Mouse (Mus musculus): ENCODE measurements around the gene Bbox1.

The Bbox1 gene

GRCm38 (mm10) chr2:110314509-110315155, at the start of gene Bbox1:
TSS of gene Bbox1 (minus strand) at chr2:110314560.
- WGBS = 55% methylated on average over 6 of the region's 6 CpGs

DNA sequence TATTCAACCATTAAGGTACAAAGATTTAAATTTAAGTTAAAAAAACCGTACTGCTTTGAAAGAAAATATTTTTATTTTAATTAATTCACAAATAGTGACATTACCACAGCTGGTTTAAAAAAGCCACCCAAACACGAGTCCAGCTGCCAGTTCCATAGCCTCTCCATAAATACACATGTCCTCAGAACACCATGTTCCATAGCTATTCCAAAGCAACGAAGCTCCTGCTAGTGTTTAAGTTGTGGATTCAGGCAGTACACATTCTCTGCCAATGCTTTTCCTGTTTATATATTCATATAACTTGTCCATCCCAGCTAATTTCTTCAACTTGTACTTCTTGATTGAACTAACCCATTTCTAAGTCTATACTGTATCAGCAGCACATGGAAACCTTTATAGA, 49.5 kb upstream of the Bbox1 start:
- WGBS = 54% methylated on average over 3 of the region's 3 CpGs

DNA sequence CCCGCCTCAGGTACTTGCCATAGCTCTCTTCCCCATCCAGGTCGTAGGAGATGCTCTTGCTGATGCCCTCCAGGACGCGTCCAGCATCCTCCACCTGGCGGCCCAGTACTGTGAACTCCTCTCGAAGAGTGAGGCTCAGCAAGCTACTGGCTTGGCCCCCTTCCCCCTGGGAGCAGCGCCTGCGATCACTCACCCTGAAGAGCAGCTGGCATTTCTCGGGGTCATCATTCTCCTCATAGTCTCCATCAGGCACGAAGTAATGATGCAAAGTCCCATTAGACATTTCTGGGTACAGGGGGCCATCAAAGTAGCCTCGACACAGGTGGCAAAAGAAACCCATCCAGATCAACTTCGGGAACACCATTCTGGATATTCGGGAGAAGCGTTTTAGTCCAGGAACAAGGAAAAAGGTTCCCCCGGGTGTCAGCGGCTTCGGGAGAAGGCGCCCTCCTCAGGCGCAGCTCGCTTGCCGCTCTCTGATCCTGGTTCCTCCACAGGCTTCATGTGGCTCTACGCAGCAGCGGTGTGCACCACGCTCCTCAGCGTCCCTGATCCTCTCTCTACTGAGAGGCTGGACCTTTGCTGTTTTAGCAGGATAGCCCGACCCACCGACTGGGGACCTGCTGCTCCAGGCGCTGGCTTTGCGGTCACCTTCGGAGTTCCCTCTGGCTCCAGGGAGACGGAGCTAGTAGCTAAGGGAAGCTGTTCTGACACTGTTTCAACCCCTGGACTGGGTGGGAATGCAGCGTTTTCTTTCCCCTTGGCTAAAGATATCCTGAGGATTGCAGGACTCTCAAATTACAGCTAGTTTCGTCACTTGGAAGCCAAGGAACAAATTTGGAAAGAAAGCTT, 48.3 kb upstream of the Bbox1 start, which contains the start of gene Fibin:
Fibin (minus strand) TSS at position 752 of the 852 bp plus-strand sequence.
- 3% methylated on average over 33 of the region's 33 CpGs for WGBS

GRCm38 (mm10) chr2:110353302-110353970, 39.1 kb upstream of the Bbox1 start:
- 78% methylated on average over 5 of the region's 5 CpGs for WGBS

- 51% methylated on average over 5 of the region's 5 CpGs for WGBS
Observed at GRCm38 (mm10) chr2:110351843-110352251, 37.5 kb upstream of the Bbox1 start.

GRCm38 (mm10) chr2:110351406-110351805, 37.0 kb upstream of the Bbox1 start:
- WGBS = 61% methylated on average over 1 of the region's 1 CpGs

DNA sequence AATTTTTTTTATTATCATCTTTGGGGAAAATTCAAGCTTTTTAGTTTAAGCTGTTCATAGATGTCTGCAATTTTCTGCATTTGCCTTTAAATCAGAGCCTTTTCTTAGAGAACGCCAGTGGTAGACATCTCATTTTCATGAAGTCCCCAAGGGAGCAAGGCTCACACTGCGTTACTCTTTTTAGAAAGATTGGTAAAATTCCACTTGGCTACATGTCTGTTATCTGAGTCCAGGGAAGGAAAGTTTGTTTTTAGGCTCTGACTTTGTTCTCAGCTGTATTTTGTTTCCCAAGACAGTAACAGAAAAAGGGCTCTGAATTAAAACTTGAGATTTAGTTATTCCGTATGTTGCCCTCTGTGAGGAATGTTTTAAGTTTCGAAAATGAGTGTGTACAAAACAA, 5.6 kb upstream of the Bbox1 start:
- WGBS = 46% methylated on average over 4 of the region's 4 CpGs

DNA sequence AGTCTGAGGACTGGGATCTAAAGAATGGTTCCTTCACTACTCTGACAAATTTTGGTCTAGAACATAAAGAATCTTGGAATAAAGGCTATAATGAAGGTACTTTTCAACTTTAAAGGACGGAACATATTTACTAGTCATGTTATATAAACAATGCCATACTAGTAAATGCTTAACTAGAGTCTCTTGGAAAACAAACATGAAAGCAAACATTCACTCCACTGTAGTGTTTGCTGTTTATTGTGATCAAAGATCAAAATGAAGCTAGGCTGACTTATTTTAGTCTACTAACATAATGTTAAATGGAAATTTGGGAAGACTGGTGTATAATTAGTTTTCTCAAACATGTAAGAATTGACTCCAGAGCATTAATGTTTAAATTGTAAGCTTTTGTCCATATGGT, 4.9 kb upstream of the Bbox1 start:
- WGBS = 96% methylated on average over 1 of the region's 1 CpGs

DNA sequence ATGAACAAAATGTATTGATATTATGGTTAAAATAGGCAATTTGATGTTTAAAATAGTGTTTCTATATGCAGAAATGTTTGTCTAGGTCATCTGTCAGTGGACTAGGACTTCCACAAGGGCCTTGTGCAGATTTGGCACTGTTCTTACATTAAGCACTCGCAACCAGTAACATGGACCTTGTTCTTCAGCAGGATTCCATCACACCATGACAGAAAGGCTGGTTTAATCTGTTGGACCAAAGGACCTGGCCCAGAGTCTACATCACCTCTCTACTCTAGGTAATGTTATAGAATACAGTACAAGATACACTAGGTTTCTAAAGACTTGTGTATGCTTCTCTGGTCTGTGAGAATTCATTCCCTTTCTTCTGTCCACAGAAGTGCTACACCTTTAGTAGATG, 4.4 kb upstream of the Bbox1 start:
- WGBS = 96% methylated on average over 1 of the region's 1 CpGs

GRCm38 (mm10) chr2:110316116-110316883, 1.9 kb upstream of the Bbox1 start:
- 62% methylated on average over 3 of the region's 3 CpGs for WGBS

GRCm38 (mm10) chr2:110314074-110314473, 286 bp downstream of the Bbox1 start:
- WGBS = 87% methylated on average over 5 of the region's 5 CpGs

- WGBS = 53% methylated on average over 2 of the region's 2 CpGs
Observed at GRCm38 (mm10) chr2:110313305-110313824, 995 bp downstream of the Bbox1 start.

DNA sequence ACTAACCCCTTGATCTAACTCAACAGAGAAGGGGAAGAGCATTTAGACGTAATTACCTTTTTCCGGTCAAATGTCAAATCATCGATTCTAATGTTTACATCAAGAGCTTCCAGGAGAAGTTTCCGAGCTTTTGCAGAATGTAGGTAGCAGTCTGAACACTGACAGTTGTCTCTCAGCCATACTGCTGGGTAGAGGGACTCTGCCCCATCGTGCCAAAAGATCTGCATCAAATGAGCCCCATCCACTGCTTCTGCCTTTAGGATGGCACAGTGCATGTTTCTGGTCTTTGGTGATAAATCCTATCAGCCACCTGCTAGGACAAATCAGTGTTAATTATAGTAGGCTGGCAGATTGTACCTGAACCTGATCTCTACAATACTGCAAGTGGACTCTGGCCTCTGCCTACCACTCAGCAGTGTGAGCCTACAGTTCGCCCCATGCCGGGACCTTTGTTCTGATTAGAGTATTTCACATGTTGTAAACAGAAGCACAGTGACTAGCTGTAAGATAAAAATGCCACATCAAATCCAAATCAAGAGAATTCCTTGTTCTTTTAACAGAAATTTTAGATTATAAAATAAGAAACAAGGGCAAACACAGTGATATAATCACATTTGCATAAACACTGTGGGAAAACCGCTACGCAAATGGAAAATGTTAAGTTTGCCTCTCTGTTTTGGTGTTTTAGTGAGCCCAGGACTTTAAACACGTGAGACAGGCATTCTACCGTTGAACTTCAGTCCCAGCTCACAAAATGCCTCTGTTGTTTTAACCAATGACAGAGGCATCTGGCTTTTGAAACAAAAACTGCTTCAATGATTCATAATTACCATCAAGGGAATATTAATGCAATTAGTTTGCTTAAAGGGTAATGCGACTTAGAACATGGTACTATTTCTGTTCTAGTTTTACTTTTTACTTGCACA, 8.7 kb downstream of the Bbox1 start:
- 76% methylated on average over 12 of the region's 12 CpGs for WGBS

DNA sequence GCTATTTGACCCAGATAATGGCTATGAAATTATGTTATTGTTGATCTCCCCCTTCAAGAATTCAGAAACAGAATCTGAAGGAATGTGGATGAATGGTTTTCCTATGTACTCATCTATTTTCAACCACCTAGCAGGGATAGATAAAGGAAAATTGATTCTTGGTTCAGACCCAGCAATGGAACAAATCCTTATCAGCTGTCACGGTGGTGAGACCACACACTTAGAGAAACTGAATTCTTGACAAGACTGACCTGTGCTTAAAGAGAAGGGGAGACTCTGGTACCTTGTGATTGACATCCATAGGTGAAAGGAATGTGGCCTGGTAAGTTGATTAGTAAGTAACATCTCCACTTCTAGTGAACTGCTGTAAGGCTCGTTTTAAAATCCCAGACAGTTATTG, 12.1 kb downstream of the Bbox1 start:
- WGBS = 75% methylated on average over 2 of the region's 2 CpGs

- 78% methylated on average over 3 of the region's 3 CpGs for WGBS
Observed at GRCm38 (mm10) chr2:110301314-110301713, 13.0 kb downstream of the Bbox1 start.

- 83% methylated on average over 3 of the region's 3 CpGs for WGBS
Observed at GRCm38 (mm10) chr2:110294927-110295326, 19.4 kb downstream of the Bbox1 start.

DNA sequence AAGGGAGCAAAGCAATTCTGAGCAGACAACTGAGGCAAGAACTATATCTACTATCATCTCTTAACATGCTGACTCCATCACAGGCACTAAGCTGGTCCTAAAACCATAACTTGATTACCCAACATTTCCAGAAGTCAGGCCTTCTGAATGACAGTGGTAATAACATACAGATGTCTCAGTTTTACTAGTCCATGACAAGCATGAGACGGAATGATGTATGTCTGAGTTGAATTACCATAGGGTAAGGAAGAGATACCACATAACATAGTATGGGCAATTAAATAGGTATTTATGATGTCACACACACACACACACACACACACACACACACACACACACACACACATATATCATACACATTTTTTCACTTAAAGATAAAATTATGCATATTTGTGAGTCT, 26.4 kb downstream of the Bbox1 start:
- WGBS = 100% methylated on average over 1 of the region's 1 CpGs

- 80% methylated on average over 3 of the region's 3 CpGs for WGBS
Observed at GRCm38 (mm10) chr2:110285829-110286504, 28.4 kb downstream of the Bbox1 start.

DNA sequence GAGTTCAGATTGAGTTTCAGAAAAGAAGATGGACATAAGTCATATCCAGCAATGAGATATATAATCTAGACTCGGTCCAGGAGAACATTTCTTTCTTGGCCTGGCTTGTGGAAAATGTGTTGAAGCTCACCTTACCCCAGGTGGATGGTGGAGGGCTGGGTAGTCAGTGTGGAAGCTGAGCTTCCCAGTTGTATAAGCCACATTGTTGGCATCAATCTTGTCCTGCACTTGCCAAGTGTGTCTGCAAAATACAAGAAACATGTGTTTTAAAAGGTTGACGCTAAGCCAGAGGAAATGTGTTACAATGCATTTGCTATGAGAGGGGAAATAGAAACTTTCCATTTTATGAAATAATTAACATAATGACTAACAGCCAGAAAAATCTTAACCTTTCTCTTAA, 38.9 kb downstream of the Bbox1 start:
- WGBS = 50% methylated on average over 2 of the region's 2 CpGs

DNA sequence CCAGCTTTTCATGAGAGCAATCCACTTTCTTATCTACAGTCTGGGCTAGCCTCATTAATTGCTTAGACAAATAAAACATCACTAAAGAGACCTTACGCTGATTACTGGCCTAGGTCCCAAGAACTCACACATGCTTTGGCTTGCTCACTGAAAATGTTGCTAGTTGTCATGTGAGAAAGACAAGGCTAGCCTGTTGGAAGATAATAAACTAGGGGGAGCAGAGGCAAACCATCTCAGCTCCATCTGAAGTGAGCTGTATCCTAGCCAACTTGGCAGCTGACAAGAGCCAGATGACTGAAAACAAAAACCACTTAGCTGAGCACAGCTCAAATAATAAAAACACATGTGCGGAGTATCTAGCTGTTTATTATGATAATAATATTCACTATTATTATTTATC, 40.2 kb downstream of the Bbox1 start:
- 70% methylated on average over 2 of the region's 2 CpGs for WGBS
